Mouse (Mus musculus) kidney, postnatal 0 days (tissue): ENCODE data around the gene Sdk2. TPM values are rescaled to one million over a fixed set of nuclear protein-coding genes. Genes with fewer than 3 reads are reported as not detected.

Experiments used
- ATAC-seq: fragments of 200-750 bp; cut with Nextera tagmentation; replicated peaks from 2 replicates; pipeline ENCODE4 v1.8.0; 2017; ENCODE audit warnings: low read depth, moderate number of reproducible peaks, moderate TSS enrichment, moderate library complexity; ENCODE audit not compliant: low FRiP score
- DNase-seq: peaks from one replicate; pipeline ENCODE4 v3.0.0-alpha.2; 2016; ENCODE audit warnings: low spot score
- H3K27ac ChIP-seq: fragments of 300-500 bp; sonication (generic); 2 replicates; pipeline ENCODE4 v1.5.1; 2014; ENCODE audit warnings: mild to moderate bottlenecking
- H3K27me3 ChIP-seq: fragments of 300-500 bp; sonication (generic); 2 replicates; pipeline ENCODE4 v1.6.1; 2014; ENCODE audit warnings: low read length, mixed read lengths; ENCODE audit not compliant: insufficient read depth
- H3K36me3 ChIP-seq: fragments of 300-500 bp; sonication (generic); 2 replicates; pipeline ENCODE4 v1.6.1; 2014; ENCODE audit warnings: low read length, mixed read lengths; ENCODE audit not compliant: insufficient read depth
- H3K4me1 ChIP-seq: fragments of 300-500 bp; sonication (generic); replicated peaks from 2 replicates; pipeline ENCODE4 v1.6.1; 2014; ENCODE audit warnings: antibody characterized with exemption, low read length, mixed read lengths; ENCODE audit not compliant: insufficient read depth
- H3K4me2 ChIP-seq: fragments of 300-500 bp; sonication (generic); 2 replicates; pipeline ENCODE4 v1.6.1; 2014; ENCODE audit warnings: mild to moderate bottlenecking, low read length, moderate library complexity, mixed read lengths
- H3K4me3 ChIP-seq: fragments of 300-500 bp; sonication (generic); replicated peaks from 2 replicates; pipeline ENCODE4 v1.5.1; 2014; ENCODE audit warnings: low read depth, low read length
- H3K9ac ChIP-seq: fragments of 300-500 bp; sonication (generic); 2 replicates; pipeline ENCODE4 v1.6.1; 2014; ENCODE audit warnings: low read depth, low read length
- H3K9me3 ChIP-seq: fragments of 300-500 bp; sonication (generic); replicated peaks from 2 replicates; pipeline ENCODE4 v1.6.1; 2016; ENCODE audit warnings: low read length, inconsistent platforms, mixed read lengths
- CTCF ChIP-seq: IDR thresholded peaks from 2 replicates; pipeline ENCODE4 v1.5.1; 2016; ENCODE audit warnings: antibody characterized with exemption, low read depth, mild to moderate bottlenecking, moderate library complexity
- WGBS: fragments of 180-500 bp; shearing (Covaris S2); extraction: QIAGEN DNeasy Blood & Tissue Kit; methylation state at CpG from one replicate; pipeline ENCODE4 v1.1.7; 2014; 5-methylcytosine and 5-hydroxymethylcytosine counted together
- polyA plus RNA-seq: library from polyadenylated mRNA; unstranded; fragments of >200 nt; fragmentation: Nextera tagmentation; extraction: Ambion mirVana; gene quantifications from 2 replicates; pipeline ENCODE4 v1.2.1, GENCODE M21; 2015

The Sdk2 gene
- polyA plus RNA-seq, 1 experiment from 2014 or later, result 2.2 TPM

- H3K36me3 ChIP-seq, result no peaks in the 10 kb centered on the region
- no peak overlapping the region; the same call in 1 of the 2 replicates for H3K4me2 ChIP-seq
- WGBS, result 48% methylated on average over 2 of the region's 2 CpGs
- no peak overlapping the region for H3K9ac ChIP-seq
- H3K4me3 ChIP-seq, result no peak overlapping the region
- DNase-seq, result no peak
- peak overlapping the region; percentile 94 for H3K27ac ChIP-seq
- no peak for TF ChIP-seq CTCF
- H3K27me3 ChIP-seq, result no peaks in the 10 kb centered on the region
- 0 out of 2 replicates have a peak, but pooled peaks have one; percentile 2 for ATAC-seq
- H3K9me3 ChIP-seq, result no peaks in the 10 kb centered on the region
- H3K4me1 ChIP-seq, result peaks cover 29% of the 10 kb centered on the region; the same call in 1 of the 2 replicates
Observed at GRCm38 (mm10) chr11:113784656-113785396, 282.0 kb downstream of the Sdk2 start.

GRCm38 (mm10) chr11:113782496-113782895 lies 284.4 kb downstream of the Sdk2 start:
- peaks cover 38% of the 10 kb centered on the region for H3K4me1 ChIP-seq
- 89% methylated on average over 2 of the region's 2 CpGs for WGBS

GRCm38 (mm10) chr11:113782006-113782405 lies 284.8 kb downstream of the Sdk2 start:
- H3K9ac ChIP-seq, result no peak overlapping the region
- no peak for TF ChIP-seq CTCF
- H3K4me1 ChIP-seq, result peaks cover 38% of the 10 kb centered on the region
- H3K4me3 ChIP-seq, result no peak overlapping the region
- DNase-seq (no peak), ATAC-seq (no peak)
- H3K27ac ChIP-seq, result no peak overlapping the region
- no peaks in the 10 kb centered on the region for H3K36me3 ChIP-seq
- H3K4me2 ChIP-seq, result no peak overlapping the region
- H3K27me3 ChIP-seq, result no peaks in the 10 kb centered on the region
- H3K9me3 ChIP-seq, result no peaks in the 10 kb centered on the region
- WGBS, result 49% methylated on average over 2 of the region's 2 CpGs

More at GRCm38 (mm10) chr11:113782496-113782895, 284.4 kb downstream of the Sdk2 start:
- no peak for ATAC-seq
- Histone ChIP-seq H3K9ac (no peak overlapping the region), H3K4me2 (no peak overlapping the region), H3K36me3 (no peaks in the 10 kb centered on the region), H3K27me3 (no peaks in the 10 kb centered on the region), H3K9me3 (no peaks in the 10 kb centered on the region), H3K4me3 (no peak overlapping the region), H3K27ac (no peak overlapping the region)
- DNase-seq, result no peak
- no peak for TF ChIP-seq CTCF

DNA sequence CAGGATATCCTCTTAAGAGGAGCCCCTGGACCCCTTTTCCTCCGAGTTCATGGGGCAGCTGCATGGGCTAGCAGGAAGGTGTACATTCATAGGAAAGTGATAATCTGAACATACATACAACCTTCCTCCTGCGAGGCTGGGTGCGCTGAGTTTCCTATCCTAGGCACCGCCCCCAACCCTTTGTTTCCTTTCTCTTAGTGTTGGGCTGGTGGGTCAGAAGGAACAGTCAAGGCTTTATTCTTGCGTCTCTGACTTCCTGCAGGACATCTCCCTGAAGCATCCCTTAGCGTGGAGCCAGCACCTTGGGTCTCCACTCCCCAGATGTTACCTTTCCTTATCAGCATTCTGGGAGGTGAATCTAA lies 287.2 kb downstream of the Sdk2 start:
- DNase-seq (no peak), ATAC-seq (no peak)
- Histone ChIP-seq H3K4me2 (0 out of 2 replicates have a peak overlapping the region, but pooled peaks have one; percentile 13), H3K4me3 (no peak overlapping the region), H3K4me1 (peaks cover 19% of the 10 kb centered on the region), H3K9me3 (no peaks in the 10 kb centered on the region), H3K36me3 (no peaks in the 10 kb centered on the region), H3K27me3 (no peaks in the 10 kb centered on the region), H3K9ac (no peak overlapping the region), H3K27ac (peak overlapping the region; percentile 79; the same call in 1 of the 2 replicates)
- no peak for TF ChIP-seq CTCF
- 35% methylated on average over 6 of the region's 6 CpGs for WGBS

- DNase-seq (peak; percentile 64), ATAC-seq (peak; percentile 54)
- Histone ChIP-seq H3K27ac (peak overlapping the region; percentile 79), H3K4me2 (0 out of 2 replicates have a peak overlapping the region, but pooled peaks have one; percentile 13), H3K4me3 (no peak overlapping the region), H3K9ac (0 out of 2 replicates have a peak overlapping the region, but pooled peaks have one; percentile 1), H3K4me1 (peaks cover 19% of the 10 kb centered on the region), H3K36me3 (no peaks in the 10 kb centered on the region), H3K9me3 (no peaks in the 10 kb centered on the region), H3K27me3 (no peaks in the 10 kb centered on the region)
- 18% methylated on average over 20 of the region's 20 CpGs for WGBS
- peak; percentile 9; the same call in 1 of the 2 replicates for TF ChIP-seq CTCF
Observed at GRCm38 (mm10) chr11:113778733-113779679, 287.8 kb downstream of the Sdk2 start.

- TF ChIP-seq CTCF, result no peak
- Histone ChIP-seq H3K36me3 (no peaks in the 10 kb centered on the region), H3K27me3 (no peaks in the 10 kb centered on the region), H3K4me2 (no peak overlapping the region), H3K27ac (peak overlapping the region; percentile 79; the same call in 1 of the 2 replicates), H3K4me1 (peaks cover 19% of the 10 kb centered on the region), H3K4me3 (no peak overlapping the region), H3K9ac (no peak overlapping the region), H3K9me3 (no peaks in the 10 kb centered on the region)
- DNase-seq (peak; percentile 47), ATAC-seq (no peak)
- WGBS, result 38% methylated on average over 8 of the region's 8 CpGs
Observed at GRCm38 (mm10) chr11:113777878-113778464, 288.9 kb downstream of the Sdk2 start.
